Mouse (Mus musculus) heart, postnatal 25 days (tissue): ENCODE measurements around the gene 1700013G24Rik. TPM values are rescaled to one million over a fixed set of nuclear protein-coding genes. Genes with fewer than 3 reads are reported as not detected.
A peak's percentile ranks its signal among the peaks of the same experiment; 100 is the strongest.

Source experiments
- DNase-seq: peaks from one replicate; pipeline ENCODE4 v3.0.0; 2022; ENCODE audit warnings: low spot score
- intact Hi-C: fragments of 180-260 bp; cut with DNase I; formaldehyde crosslinking; loops from one replicate; pipeline ENCODE4 v1.15.1; 2025
- total RNA-seq, 2 experiments: library from RNA; stranded (reverse); gene quantifications; 2 replicates each; pipeline ENCODE4 v1.2.3; 2021

1700013G24Rik gene
- total RNA-seq, 2 experiments from 2014 or later = not detected

GRCm38 (mm10) chr4:137488571-137489303, 35.7 kb downstream of the 1700013G24Rik start:
- intact Hi-C loops = loop anchor here (2.0 kb wide), 1 partner anchor 20 kb away; the partner anchor contains the start of gene Hspg2
- DNase-seq = peak; percentile 81

- intact Hi-C loops = loop anchor here (2.0 kb wide), 1 partner anchor 21 kb away; the partner anchor contains the start of gene Hspg2
- DNase-seq = peak; percentile 68
These were observed 36.9 kb downstream of the 1700013G24Rik start for GRCm38 (mm10) chr4:137489996-137490395.

GRCm38 (mm10) chr4:137492563-137492962, 39.5 kb downstream of the 1700013G24Rik start:
- intact Hi-C loops = no loop called here

GRCm38 (mm10) chr4:137493187-137493586, 40.1 kb downstream of the 1700013G24Rik start:
- DNase-seq = no peak
- intact Hi-C loops = no loop called here

More at GRCm38 (mm10) chr4:137492563-137492962, 39.5 kb downstream of the 1700013G24Rik start:
- no peak for DNase-seq

- intact Hi-C loops = no loop called here
- peak; percentile 59 for DNase-seq
These were observed 41.8 kb downstream of the 1700013G24Rik start for GRCm38 (mm10) chr4:137494751-137495500.

GRCm38 (mm10) chr4:137495501-137496100, 42.5 kb downstream of the 1700013G24Rik start:
- no peak for DNase-seq

GRCm38 (mm10) chr4:137497367-137497766, 44.3 kb downstream of the 1700013G24Rik start:
- intact Hi-C loops = no loop called here
- DNase-seq = peak; percentile 78

More at GRCm38 (mm10) chr4:137495501-137496100, 42.5 kb downstream of the 1700013G24Rik start:
- intact Hi-C loops = no loop called here

- peak; percentile 66 for DNase-seq
- intact Hi-C loops = loop anchor here (2.0 kb wide), 2 partner anchors 13 to 33 kb away; no protein-coding TSS in a partner anchor
These were observed 45.0 kb downstream of the 1700013G24Rik start for GRCm38 (mm10) chr4:137497892-137498722.

- no peak for DNase-seq
- intact Hi-C loops = loop anchor here (2.0 kb wide), 2 partner anchors 14 to 34 kb away; no protein-coding TSS in a partner anchor
These were observed 45.9 kb downstream of the 1700013G24Rik start for GRCm38 (mm10) chr4:137498882-137499583.

- DNase-seq = no peak
- intact Hi-C loops = loop anchor here (5.0 kb wide), 1 partner anchor 53 kb away; no protein-coding TSS in a partner anchor
These were observed 47.1 kb downstream of the 1700013G24Rik start for GRCm38 (mm10) chr4:137500149-137500548.

GRCm38 (mm10) chr4:137500953-137501352, 47.9 kb downstream of the 1700013G24Rik start:
- intact Hi-C loops = loop anchor here (5.0 kb wide), 1 partner anchor 54 kb away; no protein-coding TSS in a partner anchor
- DNase-seq = no peak

- no peak for DNase-seq
- intact Hi-C loops = loop anchor here (5.0 kb wide), 1 partner anchor 55 kb away; no protein-coding TSS in a partner anchor
These were observed 49.1 kb downstream of the 1700013G24Rik start for GRCm38 (mm10) chr4:137502183-137502582.

GRCm38 (mm10) chr4:137502801-137503200, 49.7 kb downstream of the 1700013G24Rik start:
- intact Hi-C loops = loop anchor here (5.0 kb wide), 1 partner anchor 56 kb away; no protein-coding TSS in a partner anchor
- DNase-seq = no peak

- DNase-seq = no peak
- intact Hi-C loops = loop anchor here (5.0 kb wide), 1 partner anchor 56 kb away; no protein-coding TSS in a partner anchor
These were observed 50.5 kb downstream of the 1700013G24Rik start for GRCm38 (mm10) chr4:137503509-137503971.
